Mouse (Mus musculus) lung, embryonic 14.5 days (tissue): Measurements from ENCODE around the gene Mllt1. TPM values are rescaled to one million over a fixed set of nuclear protein-coding genes. Genes with fewer than 3 reads are reported as not detected.
A peak's percentile ranks its signal among the peaks of the same experiment; 100 is the strongest.
"Not testable (repeated sequence)": the region's sequence is repeated elsewhere in the genome, so short reads cannot be mapped to it uniquely, and the experiment has no call there.

Source experiments
- ATAC-seq: fragments of 200-750 bp; cut with Nextera tagmentation; 2 replicates; pipeline ENCODE4 v1.8.0; 2017; ENCODE audit warnings: mild to moderate bottlenecking, moderate TSS enrichment, moderate library complexity; ENCODE audit not compliant: insufficient read depth
- DNase-seq: peaks from one replicate; pipeline ENCODE4 v3.0.0-alpha.2; 2015
- H3K27ac ChIP-seq: fragments of 300-500 bp; sonication (generic); 2 replicates; pipeline ENCODE4 v1.5.1; 2014; ENCODE audit warnings: low read depth, mild to moderate bottlenecking, moderate library complexity
- H3K27me3 ChIP-seq: fragments of 300-500 bp; sonication (generic); 2 replicates; pipeline ENCODE4 v1.6.1; 2014; ENCODE audit warnings: low read length, control low read depth; ENCODE audit not compliant: insufficient read depth
- H3K36me3 ChIP-seq: fragments of 300-500 bp; sonication (generic); 2 replicates; pipeline ENCODE4 v1.6.1; 2014; ENCODE audit warnings: control low read depth; ENCODE audit not compliant: insufficient read depth
- H3K4me1 ChIP-seq: fragments of 300-500 bp; sonication (generic); 2 replicates; pipeline ENCODE4 v1.6.1; 2014; ENCODE audit warnings: antibody characterized with exemption, control low read depth; ENCODE audit not compliant: insufficient read depth
- H3K4me2 ChIP-seq: fragments of 300-500 bp; sonication (generic); 2 replicates; pipeline ENCODE4 v1.6.1; 2014; ENCODE audit warnings: mild to moderate bottlenecking
- H3K4me3 ChIP-seq: fragments of 300-500 bp; sonication (generic); 2 replicates; pipeline ENCODE4 v1.5.1; 2014; ENCODE audit warnings: low read depth, low read length
- H3K9ac ChIP-seq: fragments of 300-500 bp; sonication (generic); 2 replicates; pipeline ENCODE4 v1.6.1; 2014
- H3K9me3 ChIP-seq: fragments of 300-500 bp; sonication (generic); 2 replicates; pipeline ENCODE4 v1.6.1; 2016; ENCODE audit warnings: low read depth, low read length, control low read depth
- CTCF ChIP-seq: IDR thresholded peaks from 2 replicates; pipeline ENCODE4 v1.5.1; 2016; ENCODE audit warnings: antibody characterized with exemption, low read depth
- WGBS: fragments of 180-500 bp; shearing (Covaris S2); extraction: QIAGEN DNeasy Blood & Tissue Kit; methylation state at CpG from one replicate; pipeline ENCODE4 v1.1.7; 2014; 5-methylcytosine and 5-hydroxymethylcytosine counted together
- polyA plus RNA-seq: library from polyadenylated mRNA; unstranded; fragments of >200 nt; fragmentation: Nextera tagmentation; extraction: Ambion mirVana; gene quantifications from 2 replicates; pipeline ENCODE4 v1.2.1, GENCODE M21; 2014

Mllt1 gene
- polyA plus RNA-seq, 1 experiment from 2014 or later = 39.3 TPM

DNA sequence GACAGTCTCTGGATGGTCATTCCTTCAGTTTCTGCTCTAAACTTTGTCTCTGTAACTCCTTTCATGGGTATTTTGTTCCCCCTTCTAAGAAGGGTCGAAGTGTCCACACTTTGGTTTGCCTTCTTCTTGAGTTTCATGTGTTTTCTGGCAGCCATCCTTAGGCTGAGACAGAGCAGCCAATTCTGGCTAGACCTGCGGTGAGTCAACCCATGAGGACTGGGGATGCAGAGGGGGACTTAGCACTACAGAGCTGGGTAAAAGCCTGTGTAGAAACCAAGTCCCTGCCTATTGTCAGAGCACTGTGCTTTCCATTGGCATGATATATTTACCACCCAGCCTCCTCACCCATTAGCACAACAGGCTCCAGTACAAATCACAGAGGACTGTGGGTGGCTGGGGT, 18.0 kb downstream of the Mllt1 start:
- H3K36me3 ChIP-seq = peaks cover 74% of the 10 kb centered on the region
- TF ChIP-seq CTCF = no peak

DNA sequence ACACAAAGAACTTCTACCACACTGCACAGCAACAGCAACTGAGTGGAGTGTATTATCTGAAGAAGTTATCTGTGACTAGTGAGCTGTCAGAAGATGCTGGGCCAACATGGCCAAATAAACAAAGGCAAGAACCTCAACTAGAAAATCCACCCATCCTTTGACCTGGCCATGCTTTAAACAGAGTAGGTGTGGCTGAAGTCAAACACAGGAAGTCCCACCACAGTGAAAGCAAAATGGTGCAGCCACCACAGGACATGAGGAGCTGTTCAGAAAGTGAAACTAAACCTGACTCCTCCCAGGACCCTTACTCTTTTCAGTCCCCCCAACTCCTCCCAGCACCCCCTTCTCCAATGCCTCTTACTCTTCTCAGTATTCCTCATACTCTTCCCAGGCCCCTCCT, 21.8 kb downstream of the Mllt1 start:
- H3K9ac ChIP-seq = no peak overlapping the region
- no peak overlapping the region for H3K4me2 ChIP-seq
- H3K4me1 ChIP-seq = no peaks in the 10 kb centered on the region
- H3K36me3 ChIP-seq = peaks cover 52% of the 10 kb centered on the region
- H3K4me3 ChIP-seq = no peak overlapping the region
- DNase-seq (no peak), ATAC-seq (no peak)
- no peaks in the 10 kb centered on the region for H3K9me3 ChIP-seq
- no peak for TF ChIP-seq CTCF
- H3K27me3 ChIP-seq = no peaks in the 10 kb centered on the region
- H3K27ac ChIP-seq = no peak overlapping the region

More for the DNA sequence above, 18.0 kb downstream of the Mllt1 start:
- DNase-seq (no peak), ATAC-seq (no peak)
- Histone ChIP-seq H3K27me3 (no peaks in the 10 kb centered on the region), H3K4me2 (no peak overlapping the region), H3K4me1 (no peaks in the 10 kb centered on the region), H3K9ac (no peak overlapping the region), H3K27ac (no peak overlapping the region), H3K9me3 (no peaks in the 10 kb centered on the region), H3K4me3 (no peak overlapping the region)
- 92% methylated on average over 2 of the region's 2 CpGs for WGBS

DNA sequence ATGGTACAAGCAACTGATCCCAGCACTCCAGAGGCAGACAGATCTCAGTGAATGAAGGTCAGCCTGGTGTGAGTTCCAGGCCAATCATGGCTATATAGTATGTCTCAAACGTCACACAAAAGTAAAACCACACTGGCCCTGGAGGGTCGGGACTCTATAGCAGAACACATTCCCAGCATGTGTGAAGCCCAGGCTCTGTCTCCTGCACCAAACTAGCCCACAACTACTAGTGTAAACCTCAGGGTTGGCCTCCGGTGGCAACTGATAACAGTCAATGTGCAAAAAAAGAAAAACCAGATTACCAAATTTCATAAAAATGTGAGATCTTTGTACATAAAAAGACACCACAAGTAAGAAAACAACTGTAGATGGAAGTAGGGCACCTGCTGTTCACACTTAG, 22.2 kb downstream of the Mllt1 start:
- 61% methylated on average over 3 of the region's 3 CpGs for WGBS
- H3K4me3 ChIP-seq = no peak overlapping the region
- no peak for DNase-seq
- no peak for TF ChIP-seq CTCF
- no peaks in the 10 kb centered on the region for H3K27me3 ChIP-seq
- peaks cover 50% of the 10 kb centered on the region for H3K36me3 ChIP-seq
- H3K4me1 ChIP-seq = peaks cover 4% of the 10 kb centered on the region; the same call in 1 of the 2 replicates
- ATAC-seq = no peak
- no peaks in the 10 kb centered on the region for H3K9me3 ChIP-seq
- no peak overlapping the region for H3K9ac ChIP-seq
- no peak overlapping the region for H3K27ac ChIP-seq
- no peak overlapping the region for H3K4me2 ChIP-seq

DNA sequence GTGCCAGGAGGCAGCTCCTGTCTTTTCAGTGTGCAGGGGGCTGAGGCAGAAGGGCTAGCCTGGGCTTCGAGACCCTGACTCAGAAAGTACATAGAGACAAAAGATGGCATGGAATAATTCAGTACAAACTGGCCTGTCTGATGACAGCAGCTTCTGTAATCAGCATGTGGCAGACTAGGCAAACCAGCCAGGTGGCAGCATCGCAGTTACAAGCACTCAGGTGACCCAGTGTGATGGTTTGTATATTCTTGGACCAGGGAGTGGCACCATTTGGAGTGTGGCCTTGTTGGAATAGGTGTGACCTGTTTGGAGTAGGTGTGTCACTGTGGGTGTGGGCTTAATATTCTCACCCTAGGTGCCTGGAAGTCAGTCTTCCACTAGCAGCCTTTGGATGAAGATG, 25.5 kb downstream of the Mllt1 start:
- not testable (repeated sequence) for H3K9me3 ChIP-seq, H3K4me2 ChIP-seq, H3K9ac ChIP-seq, H3K4me3 ChIP-seq, H3K27ac ChIP-seq, DNase-seq, ATAC-seq, H3K27me3 ChIP-seq
- H3K4me1 ChIP-seq = peaks cover 13% of the 10 kb centered on the region; the same call in 1 of the 2 replicates
- H3K36me3 ChIP-seq = peaks cover 44% of the 10 kb centered on the region
- WGBS = 83% methylated on average over 2 of the region's 2 CpGs

DNA sequence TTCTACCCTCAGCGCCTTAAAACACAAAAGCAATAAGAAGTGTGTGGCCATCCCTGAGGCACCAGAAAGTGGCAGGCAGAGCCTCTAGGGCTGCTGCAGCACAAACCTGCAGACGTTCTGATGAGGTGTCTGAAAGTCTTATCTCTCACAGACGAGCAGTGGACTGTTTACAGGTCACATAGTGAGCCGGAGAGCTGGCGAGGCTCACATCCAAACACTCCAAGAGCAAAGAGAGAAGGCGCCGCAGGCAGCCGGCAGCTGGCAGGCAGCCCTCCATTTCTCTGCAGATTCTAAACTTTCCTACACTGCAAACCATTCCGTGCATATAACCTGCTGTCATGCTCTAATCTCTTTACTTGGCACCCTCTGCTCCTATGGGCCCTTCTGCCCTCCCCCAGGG, 27.3 kb downstream of the Mllt1 start:
- WGBS = 15% methylated on average over 9 of the region's 9 CpGs
- Histone ChIP-seq H3K27ac (peak overlapping the region; percentile 27; the same call in 1 of the 2 replicates), H3K4me2 (peak overlapping the region; percentile 32; the same call in 1 of the 2 replicates), H3K9me3 (no peaks in the 10 kb centered on the region), H3K36me3 (peaks cover 54% of the 10 kb centered on the region), H3K4me1 (peaks cover 13% of the 10 kb centered on the region; the same call in 1 of the 2 replicates), H3K4me3 (no peak overlapping the region), H3K27me3 (no peaks in the 10 kb centered on the region), H3K9ac (no peak overlapping the region; the same call in 1 of the 2 replicates)
- peak; percentile 72 for ATAC-seq
- DNase-seq = peak; percentile 74
- no peak for TF ChIP-seq CTCF

DNA sequence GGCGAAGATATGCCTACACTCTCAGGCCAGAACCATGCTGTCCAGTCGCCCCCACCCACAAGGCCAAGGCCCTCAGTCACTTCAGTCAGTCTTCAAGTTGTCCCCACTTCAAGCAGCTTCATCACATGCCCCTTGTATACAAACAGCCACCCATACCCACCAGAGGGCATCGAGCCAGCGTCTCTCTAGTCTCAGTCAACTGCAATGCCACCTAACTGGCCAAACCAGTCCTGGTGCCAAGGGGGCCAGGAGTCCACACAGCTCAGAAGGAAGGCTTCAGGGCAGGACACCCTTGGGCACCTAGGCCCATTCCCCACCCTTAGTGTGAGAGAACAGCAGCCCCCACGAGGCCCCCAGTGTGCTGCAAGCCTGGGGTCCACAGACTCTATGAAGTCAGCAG, 28.1 kb downstream of the Mllt1 start:
- H3K4me1 ChIP-seq = peaks cover 13% of the 10 kb centered on the region; the same call in 1 of the 2 replicates
- no peak overlapping the region; the same call in 1 of the 2 replicates for H3K27ac ChIP-seq
- no peaks in the 10 kb centered on the region for H3K27me3 ChIP-seq
- ATAC-seq (peak; percentile 44; the same call in 1 of the 2 replicates), DNase-seq (peak; percentile 56)
- H3K9me3 ChIP-seq = no peaks in the 10 kb centered on the region
- no peak overlapping the region for H3K9ac ChIP-seq
- TF ChIP-seq CTCF = peak; percentile 18; the same call in 1 of the 2 replicates
- H3K36me3 ChIP-seq = peaks cover 55% of the 10 kb centered on the region
- H3K4me3 ChIP-seq = no peak overlapping the region
- no peak overlapping the region for H3K4me2 ChIP-seq
- 67% methylated on average over 5 of the region's 5 CpGs for WGBS

DNA sequence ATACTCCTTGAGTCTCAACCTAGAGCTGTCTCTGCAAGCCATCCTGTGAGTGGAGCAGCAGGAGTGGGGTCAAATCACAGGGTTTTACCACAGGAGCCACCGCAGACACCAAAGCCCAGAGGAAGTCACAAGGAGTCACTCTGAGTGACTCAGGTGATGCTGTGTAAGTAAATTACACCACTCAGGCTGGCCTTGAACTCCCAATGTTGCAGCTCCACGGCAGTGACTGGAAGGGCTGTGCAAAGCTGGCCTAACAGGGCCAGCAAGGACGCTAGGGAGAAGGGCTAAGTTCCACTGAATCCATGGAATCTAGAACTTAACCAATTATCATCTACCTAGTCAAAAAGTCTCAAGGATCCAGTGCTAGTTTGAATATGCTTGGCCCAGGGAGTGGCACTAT, 29.0 kb downstream of the Mllt1 start:
- TF ChIP-seq CTCF = no peak
- ATAC-seq = no peak
- peaks cover 64% of the 10 kb centered on the region for H3K36me3 ChIP-seq

More for the DNA sequence above, 29.0 kb downstream of the Mllt1 start:
- H3K9me3 ChIP-seq = no peaks in the 10 kb centered on the region
- H3K4me1 ChIP-seq = peaks cover 13% of the 10 kb centered on the region; the same call in 1 of the 2 replicates
- H3K27me3 ChIP-seq = no peaks in the 10 kb centered on the region
- no peak overlapping the region for H3K9ac ChIP-seq
- H3K4me2 ChIP-seq = no peak overlapping the region
- no peak overlapping the region for H3K4me3 ChIP-seq
- no peak overlapping the region for H3K27ac ChIP-seq
- DNase-seq = no peak
- 81% methylated on average over 3 of the region's 3 CpGs for WGBS
